Mouse (Mus musculus) spleen, adult 2 months (tissue): Measurements from ENCODE around the gene Nphp1. TPM values are rescaled to one million over a fixed set of nuclear protein-coding genes. Genes with fewer than 3 reads are reported as not detected.

Experiments used
- DNase-seq, 2 experiments: peaks; one replicate each; pipeline versions ENCODE4 v3.0.0 to v3.0.0-alpha.2; 2012 to 2021; ENCODE audit warnings: low spot score in 2 of 2, low read depth in 1 of 2
- H3K27ac ChIP-seq: fragments of 200-500 bp; 2 replicates; pipeline ENCODE4 v1.5.1; 2012; ENCODE audit warnings: low read length, inconsistent platforms; ENCODE audit not compliant: insufficient read depth
- H3K27me3 ChIP-seq: fragments of 200-500 bp; 2 replicates; pipeline ENCODE4 v1.6.1; 2012; ENCODE audit warnings: mild to moderate bottlenecking, moderate library complexity, low read length, inconsistent platforms; ENCODE audit not compliant: control insufficient read depth, insufficient read depth
- H3K36me3 ChIP-seq: fragments of 200-500 bp; 2 replicates; pipeline ENCODE4 v1.6.1; 2012; ENCODE audit warnings: mild to moderate bottlenecking, low read length, inconsistent platforms; ENCODE audit not compliant: control insufficient read depth, insufficient read depth
- H3K4me1 ChIP-seq: fragments of 200-500 bp; 2 replicates; pipeline ENCODE4 v1.6.1; 2011; ENCODE audit warnings: inconsistent platforms; ENCODE audit not compliant: control insufficient read depth, insufficient read depth, insufficient read length
- H3K4me3 ChIP-seq: fragments of 200-500 bp; 2 replicates; pipeline ENCODE4 v1.5.1; 2011; ENCODE audit warnings: mild to moderate bottlenecking, inconsistent platforms; ENCODE audit not compliant: insufficient read depth, insufficient read length; ENCODE audit errors: extremely low read depth
- CTCF ChIP-seq: fragments of 200-500 bp; IDR thresholded peaks from 2 replicates; pipeline ENCODE4 v1.5.1; 2011; ENCODE audit warnings: mild to moderate bottlenecking, inconsistent platforms; ENCODE audit not compliant: insufficient read depth, insufficient read length, insufficient replicate concordance; ENCODE audit errors: extremely low read depth
- POLR2A ChIP-seq: fragments of 200-500 bp; IDR thresholded peaks from 2 replicates; pipeline ENCODE4 v1.6.1; 2011; ENCODE audit warnings: low read depth, low read length, inconsistent platforms
- WGBS: fragments of 180-500 bp; shearing (Covaris S2); methylation state at CpG from one replicate; pipeline ENCODE4 v1.1.7; 2018; 5-methylcytosine and 5-hydroxymethylcytosine counted together
- polyA plus RNA-seq: library from polyadenylated mRNA; depleted of rRNA; stranded (reverse); fragments of >200 nt; gene quantifications from 2 replicates; pipeline ENCODE4 v1.2.3, GENCODE M21; 2012

Nphp1 gene
- polyA plus RNA-seq, 1 experiment = 1.1 TPM

DNA sequence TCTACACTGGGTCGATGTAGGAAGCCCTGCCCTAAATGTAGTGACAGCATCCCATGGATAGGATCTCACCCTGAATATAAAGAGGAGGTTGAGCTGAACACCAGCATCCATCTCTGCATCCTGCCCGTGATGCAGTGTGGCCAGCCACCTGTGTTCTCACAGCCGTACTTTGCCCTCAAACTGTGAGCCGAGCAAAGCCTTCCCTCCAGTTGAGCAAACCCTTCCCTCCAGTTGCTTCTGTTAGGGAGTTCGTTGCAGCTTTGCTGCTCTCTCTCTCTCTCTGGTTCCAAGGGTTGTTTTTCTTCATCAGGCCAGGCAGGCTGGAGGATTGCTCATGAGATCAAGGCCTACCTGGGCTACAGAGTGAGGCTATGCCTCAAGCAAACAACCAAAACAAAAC is 53.8 kb downstream of the Nphp1 start:
- WGBS = 73% methylated on average over 5 of the region's 5 CpGs
- Histone ChIP-seq H3K4me1 (no peaks in the 10 kb centered on the region), H3K27me3 (0 out of 2 replicates have a peak, but pooled peaks cover 3% of the 10 kb centered on the region), H3K27ac (no peak overlapping the region), H3K36me3 (no peaks in the 10 kb centered on the region), H3K4me3 (no peak overlapping the region)
- DNase-seq = no peak
- TF ChIP-seq POLR2A (no peak), CTCF (no peak)

DNA sequence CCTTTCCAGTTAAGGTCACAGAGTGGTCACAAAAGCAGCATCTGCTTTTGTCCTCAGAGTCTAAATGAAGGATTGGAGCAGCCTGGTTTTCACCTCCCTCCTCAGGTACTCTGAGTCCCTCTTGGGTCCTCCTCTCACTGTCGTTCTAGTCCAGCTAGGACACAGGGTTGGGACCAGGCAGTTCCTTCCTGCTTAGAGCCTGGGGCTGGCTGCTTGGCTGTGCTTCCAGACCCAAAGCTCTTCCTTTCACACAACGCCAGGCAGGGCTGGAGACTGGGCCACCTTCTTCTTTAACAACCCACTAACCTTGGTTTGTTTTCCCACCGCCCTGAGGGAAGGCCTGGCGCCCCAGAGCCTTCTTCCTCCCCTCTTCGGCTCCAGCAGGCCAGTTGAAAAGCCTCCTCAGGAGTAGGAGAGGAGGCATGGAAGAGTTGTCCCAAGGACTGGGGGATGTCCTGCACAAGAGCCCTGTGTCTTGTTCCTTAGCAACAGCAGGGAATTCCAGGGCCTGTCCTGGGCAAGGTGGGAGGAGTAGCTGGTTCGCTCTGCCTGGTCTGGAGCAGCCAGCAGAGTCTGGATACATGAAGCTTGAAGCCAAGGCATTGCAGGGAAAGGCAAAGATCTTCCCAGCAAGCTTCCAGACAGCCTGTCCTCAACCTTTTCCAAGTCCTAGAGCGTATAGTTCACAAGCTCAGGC is 58.2 kb downstream of the Nphp1 start:
- Histone ChIP-seq H3K4me3 (no peak overlapping the region), H3K36me3 (no peaks in the 10 kb centered on the region), H3K27me3 (peaks cover 12% of the 10 kb centered on the region), H3K4me1 (peaks cover 3% of the 10 kb centered on the region; the same call in 1 of the 2 replicates), H3K27ac (no peak overlapping the region)
- TF ChIP-seq POLR2A = no peak
- TF ChIP-seq CTCF = no peak
- 75% methylated on average over 7 of the region's 7 CpGs for WGBS
- no peak for DNase-seq

- H3K4me3 ChIP-seq = no peak within 1 kb of the TSS
These were observed 59.0 kb downstream of the Nphp1 start, which contains the start of gene Mall for GRCm38 (mm10) chr2:127729671-127730070. Gene Mall, minus strand, starts transcription at chr2:127729932.

GRCm38 (mm10) chr2:127728661-127729450 is 59.8 kb downstream of the Nphp1 start:
- DNase-seq = no peak
- TF ChIP-seq CTCF (no peak), POLR2A (no peak)
- peaks cover 3% of the 10 kb centered on the region; the same call in 1 of the 2 replicates for H3K4me1 ChIP-seq
- WGBS = 54% methylated on average over 15 of the region's 15 CpGs
- H3K4me3 ChIP-seq = no peak overlapping the region
- H3K36me3 ChIP-seq = no peaks in the 10 kb centered on the region
- H3K27me3 ChIP-seq = peaks cover 12% of the 10 kb centered on the region
- no peak overlapping the region for H3K27ac ChIP-seq

More at GRCm38 (mm10) chr2:127729671-127730070, 59.0 kb downstream of the Nphp1 start, which contains the start of gene Mall:
- 3% methylated on average over 26 of the region's 26 CpGs for WGBS
- H3K36me3 ChIP-seq = no peaks in the 10 kb centered on the region
- TF ChIP-seq POLR2A (no peak), CTCF (no peak)
- DNase-seq = no peak
- no peak within 1 kb of the TSS for H3K27ac ChIP-seq
- peaks cover 12% of the 10 kb centered on the region for H3K27me3 ChIP-seq
- peaks cover 3% of the 10 kb centered on the region; the same call in 1 of the 2 replicates for H3K4me1 ChIP-seq

- H3K36me3 ChIP-seq = no peaks in the 10 kb centered on the region
- peaks cover 9% of the 10 kb centered on the region for H3K4me1 ChIP-seq
- TF ChIP-seq POLR2A (no peak), CTCF (no peak)
- peaks cover 12% of the 10 kb centered on the region for H3K27me3 ChIP-seq
- no peak overlapping the region for H3K27ac ChIP-seq
- no peak for DNase-seq
- WGBS = 76% methylated on average over 6 of the region's 6 CpGs
- no peak overlapping the region for H3K4me3 ChIP-seq
These were observed 60.6 kb downstream of the Nphp1 start for GRCm38 (mm10) chr2:127728146-127728545.

GRCm38 (mm10) chr2:127723193-127723592 is 65.5 kb downstream of the Nphp1 start:
- DNase-seq = peak in 1 of 2 experiments; percentile 32
- no peaks in the 10 kb centered on the region for H3K36me3 ChIP-seq
- no peaks in the 10 kb centered on the region for H3K27me3 ChIP-seq
- peaks cover 22% of the 10 kb centered on the region; the same call in 1 of the 2 replicates for H3K4me1 ChIP-seq
- WGBS = 28% methylated on average over 4 of the region's 4 CpGs
- no peak for TF ChIP-seq CTCF
- TF ChIP-seq POLR2A = no peak
- H3K4me3 ChIP-seq = no peak overlapping the region
- no peak overlapping the region for H3K27ac ChIP-seq
